Mouse (Mus musculus) MEL (cell line): ENCODE measurements around the gene Ddx27.

Experiments
- CTCF ChIP-seq, 3 experiments: IDR thresholded peaks in 2 of 3; conservative IDR thresholded peaks in 1 of 3; 2 replicates each; pipeline ENCODE4 v1.5.1; 2011 to 2012; ENCODE audit warnings: low read length in 3 of 3, low read depth in 2 of 3, mild to moderate bottlenecking in 2 of 3, improper control_type of control experiment in 1 of 3, inconsistent platforms in 1 of 3, mixed read lengths in 1 of 3, moderate library complexity in 1 of 3; ENCODE audit not compliant: control insufficient read depth in 1 of 3, insufficient read depth in 1 of 3, poor library complexity in 1 of 3, severe bottlenecking in 1 of 3
- EP300 ChIP-seq, 2 experiments: IDR thresholded peaks; 2 replicates each; pipeline ENCODE4 v1.6.1; 2011; ENCODE audit warnings: improper control_type of control experiment in 2 of 2, low read length in 2 of 2, low read depth in 1 of 2, mild to moderate bottlenecking in 1 of 2
- JUND ChIP-seq: IDR thresholded peaks from 2 replicates; pipeline ENCODE4 v1.6.1; 2011; ENCODE audit warnings: low read depth, mild to moderate bottlenecking, improper control_type of control experiment, low read length
- KAT2A ChIP-seq: conservative IDR thresholded peaks from 2 replicates; pipeline ENCODE4 v1.6.1; 2012; ENCODE audit warnings: low read depth, low read length, improper control_type of control experiment, inconsistent platforms
- NELFE ChIP-seq: IDR thresholded peaks from 2 replicates; pipeline ENCODE4 v1.6.1; 2011; ENCODE audit warnings: low read depth, low read length, improper control_type of control experiment
- POLR2A ChIP-seq, 2 experiments: IDR thresholded peaks; 2 replicates each; pipeline ENCODE4 v1.6.1; 2011 to 2012; ENCODE audit warnings: low read length in 2 of 2, mild to moderate bottlenecking in 2 of 2, control low read depth in 1 of 2, improper control_type of control experiment in 1 of 2, low read depth in 1 of 2, moderate library complexity in 1 of 2; ENCODE audit not compliant: control insufficient read depth in 1 of 2, insufficient read depth in 1 of 2, poor library complexity in 1 of 2
- RCOR1 ChIP-seq: IDR thresholded peaks from 2 replicates; pipeline ENCODE4 v1.6.1; 2012; ENCODE audit warnings: low read depth, mild to moderate bottlenecking, inconsistent platforms, low read length, improper control_type of control experiment
- TAL1 ChIP-seq: IDR thresholded peaks from 2 replicates; pipeline ENCODE4 v1.6.1; 2012; ENCODE audit warnings: mild to moderate bottlenecking, inconsistent platforms, low read length, moderate library complexity, mixed read lengths
- TCF12 ChIP-seq: IDR thresholded peaks from 2 replicates; pipeline ENCODE4 v1.6.1; 2014; ENCODE audit warnings: low read depth, mild to moderate bottlenecking, inconsistent platforms, low read length, improper control_type of control experiment, moderate library complexity
- ZKSCAN1 ChIP-seq: IDR thresholded peaks from 2 replicates; pipeline ENCODE4 v1.6.1; 2012; ENCODE audit warnings: low read depth, mild to moderate bottlenecking, inconsistent platforms, low read length, improper control_type of control experiment, moderate library complexity

DNA sequence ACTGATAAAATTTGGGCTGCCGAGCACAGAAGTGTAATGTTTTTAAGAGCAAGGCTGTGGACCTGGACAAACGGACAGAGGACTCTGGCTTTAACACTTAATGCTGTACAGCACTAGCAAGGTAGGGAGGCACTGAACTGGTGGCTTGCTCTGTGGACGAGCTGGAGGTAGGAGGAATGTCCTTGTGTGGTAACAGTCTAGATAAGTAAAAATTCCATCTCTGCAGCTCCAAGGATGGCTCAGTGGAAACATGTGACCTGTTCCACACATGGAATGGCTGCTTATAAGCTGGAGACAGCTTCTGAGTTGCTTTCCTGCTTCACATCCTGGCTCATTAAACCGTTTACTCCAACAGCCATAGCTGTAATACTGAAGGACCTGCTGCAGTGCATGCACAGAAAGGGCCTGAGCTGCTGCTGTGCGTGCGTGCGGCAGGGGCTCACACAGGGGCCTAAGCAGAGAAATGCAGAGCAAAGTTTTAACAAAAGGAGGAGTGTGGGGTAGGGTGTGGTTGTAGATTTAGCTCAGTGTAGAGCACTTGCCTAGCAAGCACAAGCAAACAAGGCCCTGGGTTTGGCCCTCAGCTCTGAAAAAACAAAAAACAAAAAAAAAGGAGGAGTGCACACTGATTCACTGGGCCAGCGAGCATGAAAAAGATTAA lies 33.8 kb downstream of the Ddx27 start:
- TF ChIP-seq CTCF (IDR thresholded peaks at IDR 0.05 in 2 of 3, conservative IDR thresholded peaks at IDR 0.05 in 1 of 3; ENCODE audit: control insufficient read depth in 1 of 3, insufficient read depth in 1 of 3, low read depth in 2 of 3, low read length in 3 of 3, poor library complexity in 1 of 3, severe bottlenecking in 1 of 3) (no peak), TAL1 (no peak), KAT2A (no peak), JUND (no peak), POLR2A (IDR thresholded peaks at IDR 0.05; ENCODE audit: control insufficient read depth in 1 of 2, insufficient read depth in 1 of 2, low read depth in 1 of 2, low read length in 2 of 2, poor library complexity in 1 of 2) (no peak), ZKSCAN1 (no peak), RCOR1 (no peak), NELFE (no peak), TCF12 (no peak), EP300 (IDR thresholded peaks at IDR 0.05; ENCODE audit: low read depth in 1 of 2, low read length in 2 of 2) (no peak)
